Mouse (Mus musculus) gonadal fat pad, adult 2 months (tissue): ENCODE results near the gene Dusp18. TPM values are rescaled to one million over a fixed set of nuclear protein-coding genes. Genes with fewer than 3 reads are reported as not detected.
A peak's percentile ranks its signal among the peaks of the same experiment; 100 is the strongest.

Experiments
- DNase-seq: peaks from one replicate; pipeline ENCODE4 v3.0.0-alpha.2; 2012; ENCODE audit warnings: low read depth
- polyA plus RNA-seq: library from polyadenylated mRNA; depleted of rRNA; stranded (reverse); fragments of >200 nt; gene quantifications from 2 replicates; pipeline ENCODE4 v1.2.3, GENCODE M21; 2012; rRNA removed

Gene Dusp18
- polyA plus RNA-seq, 1 experiment, result 13.0 TPM

- DNase-seq, result no peak
These were observed 35.0 kb downstream of the Dusp18 start for GRCm38 (mm10) chr11:3930019-3930418.

- no peak for DNase-seq
These were observed 35.9 kb downstream of the Dusp18 start for GRCm38 (mm10) chr11:3930931-3931330.

- peak; percentile 71 for DNase-seq
These were observed 36.6 kb downstream of the Dusp18 start, which contains the start of gene Tcn2 for GRCm38 (mm10) chr11:3931511-3932211. TSS of gene Tcn2 (minus strand) at chr11:3932159.

GRCm38 (mm10) chr11:3933756-3934285, 38.8 kb downstream of the Dusp18 start:
- DNase-seq, result no peak

- no peak for DNase-seq
These were observed 40.1 kb downstream of the Dusp18 start for GRCm38 (mm10) chr11:3935135-3935534.

GRCm38 (mm10) chr11:3936318-3936717, 41.3 kb downstream of the Dusp18 start:
- no peak for DNase-seq

- no peak for DNase-seq
These were observed 42.4 kb downstream of the Dusp18 start for GRCm38 (mm10) chr11:3937321-3937874.

GRCm38 (mm10) chr11:3941371-3941770, 46.3 kb downstream of the Dusp18 start:
- no peak for DNase-seq

GRCm38 (mm10) chr11:3946386-3946785, 51.3 kb downstream of the Dusp18 start:
- DNase-seq, result no peak

Other genes with a start within 250 kb of the Dusp18 start
- 9.0 and 10.1 TPM in 2 replicates for gene Morc2a, start 246.0 kb upstream of the Dusp18 start, polyA plus RNA-seq
- gene Osbp2, start 31.3 kb upstream of the Dusp18 start, polyA plus RNA-seq, result 8.6 and 9.2 TPM in 2 replicates
- gene 4921536K21Rik, start 142 bp upstream of the Dusp18 start, polyA plus RNA-seq, result 1.9 and 2.0 TPM in 2 replicates
- 9.3 and 9.6 TPM in 2 replicates for gene Slc35e4, start 19.4 kb downstream of the Dusp18 start, polyA plus RNA-seq
- gene Tcn2, start 36.9 kb downstream of the Dusp18 start, polyA plus RNA-seq, result 151 and 176 TPM in 2 replicates
- 33.2 and 38.7 TPM in 2 replicates for gene Pes1, start 68.7 kb downstream of the Dusp18 start, polyA plus RNA-seq
- not detected in 2 replicates for gene 4930556J24Rik, start 81.5 kb downstream of the Dusp18 start, polyA plus RNA-seq
- 1.1 and 1.3 TPM in 2 replicates for gene Gal3st1, start 88.4 kb downstream of the Dusp18 start, polyA plus RNA-seq
- gene Sec14l4, start 136.2 kb downstream of the Dusp18 start, polyA plus RNA-seq, result 3.8 and 4.6 TPM in 2 replicates
- gene Sec14l3, start 169.6 kb downstream of the Dusp18 start, polyA plus RNA-seq, result 0.07 and 0.71 TPM in 2 replicates
- 7.9 and 9.5 TPM in 2 replicates for gene Mtfp1, start 200.2 kb downstream of the Dusp18 start, polyA plus RNA-seq
- 15.2 and 19.6 TPM in 2 replicates for gene Sec14l2, start 228.2 kb downstream of the Dusp18 start, polyA plus RNA-seq
- gene Rnf215, start 240.0 kb downstream of the Dusp18 start, polyA plus RNA-seq, result 21.2 and 23.4 TPM in 2 replicates